Mouse (Mus musculus): ENCODE results near the gene Nfe2l3. TPM values are rescaled to one million over a fixed set of nuclear protein-coding genes. Genes with fewer than 3 reads are reported as not detected.

Gene Nfe2l3
- 0.52 TPM for polyA plus RNA-seq (2014; fragmentation: Illumina TruSeq; extraction: RNeasy Lipid Tissue Mini Kit (QIAGEN cat#74804); ENCODE audit: low read depth, low replicate concordance)

GRCm38 (mm10) chr6:51432535-51433397 lies at the start of gene Nfe2l3:
Nfe2l3 (plus strand) TSS chr6:51432670.

DNA sequence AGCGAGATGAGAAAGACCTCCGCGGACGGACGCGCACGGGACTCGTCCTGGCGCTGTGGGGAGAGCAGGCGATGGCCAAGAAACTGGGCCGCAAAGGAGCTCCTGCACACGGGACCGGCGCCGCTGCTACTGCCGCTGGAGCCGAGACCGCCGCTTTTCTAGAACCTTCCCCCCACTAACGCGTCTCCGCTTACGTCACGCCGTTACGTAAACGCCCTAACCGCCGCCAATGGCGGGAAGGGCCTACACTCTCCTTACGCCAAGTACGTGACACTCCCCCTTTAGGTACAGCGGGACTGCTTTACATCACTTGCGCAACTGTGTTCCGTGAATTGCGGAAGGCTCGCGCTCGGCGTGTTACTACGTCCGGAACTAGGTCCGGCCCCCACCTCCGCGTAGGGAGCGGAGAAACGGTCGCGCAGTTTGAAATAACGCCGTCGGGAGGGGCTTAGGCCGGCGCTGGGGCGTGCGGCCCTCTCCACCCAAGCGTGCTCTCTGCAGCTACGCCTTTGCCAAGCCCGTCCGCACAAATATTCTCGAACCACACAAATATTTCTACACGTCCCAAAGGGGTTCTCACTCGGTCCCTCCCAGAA lies 37.3 kb downstream of the Nfe2l3 start, which contains the start of gene Hnrnpa2b1:
Gene Hnrnpa2b1, minus strand, starts transcription at position 180 of the 596 bp plus-strand sequence.

GRCm38 (mm10) chr6:51470311-51471178 lies 38.1 kb downstream of the Nfe2l3 start, which contains the start of gene Cbx3:
Cbx3 (plus strand) TSS chr6:51470360.

Other genes with a start within 250 kb of the Nfe2l3 start
- 2,572 TPM for gene Hnrnpa2b1, start 37.2 kb downstream of the Nfe2l3 start, polyA plus RNA-seq (2014; fragmentation: Illumina TruSeq; extraction: RNeasy Lipid Tissue Mini Kit (QIAGEN cat#74804); ENCODE audit: low read depth, low replicate concordance)
- gene Cbx3, start 37.7 kb downstream of the Nfe2l3 start, polyA plus RNA-seq (2014; fragmentation: Illumina TruSeq; extraction: RNeasy Lipid Tissue Mini Kit (QIAGEN cat#74804); ENCODE audit: low read depth, low replicate concordance), result 412 TPM
- gene Snx10, start 91.2 kb downstream of the Nfe2l3 start, polyA plus RNA-seq (2014; fragmentation: Illumina TruSeq; extraction: RNeasy Lipid Tissue Mini Kit (QIAGEN cat#74804); ENCODE audit: low read depth, low replicate concordance), result 68.1 TPM

All from adrenal gland, adult 10 weeks (tissue).